Mouse (Mus musculus) T-helper 1 cell (primary cell): ENCODE results near the gene Iqcj.

Experiments used
- in situ Hi-C: fragments of 300-600 bp; cut with MboI, MseI; formaldehyde crosslinking; loops from one replicate; pipeline ENCODE4 v1.15.1; 2025; ENCODE audit warnings: high pct_unique_total_duplicates

Gene Iqcj

GRCm38 (mm10) chr3:67954459-67955065 lies 62.5 kb downstream of the Iqcj start:
- in situ Hi-C loops: no loop called here

GRCm38 (mm10) chr3:67959672-67960071 lies 67.7 kb downstream of the Iqcj start:
- in situ Hi-C loops: no loop called here

- in situ Hi-C loops: no loop called here
Measured at GRCm38 (mm10) chr3:67960133-67960532, 68.1 kb downstream of the Iqcj start.

- in situ Hi-C loops: no loop called here
Measured at GRCm38 (mm10) chr3:67960727-67961126, 68.7 kb downstream of the Iqcj start.

- in situ Hi-C loops: no loop called here
Measured at GRCm38 (mm10) chr3:67961934-67962639, 70.1 kb downstream of the Iqcj start.

GRCm38 (mm10) chr3:67974340-67974998 lies 82.4 kb downstream of the Iqcj start:
- in situ Hi-C loops: no loop called here

- in situ Hi-C loops: no loop called here
Measured at GRCm38 (mm10) chr3:67980006-67980405, 88.0 kb downstream of the Iqcj start.

- in situ Hi-C loops: no loop called here
Measured at GRCm38 (mm10) chr3:67983329-67983728, 91.3 kb downstream of the Iqcj start.

GRCm38 (mm10) chr3:68002415-68002814 lies 110.4 kb downstream of the Iqcj start:
- in situ Hi-C loops: no loop called here

GRCm38 (mm10) chr3:68012342-68012741 lies 120.3 kb downstream of the Iqcj start:
- in situ Hi-C loops: no loop called here

GRCm38 (mm10) chr3:68015786-68016185 lies 123.8 kb downstream of the Iqcj start:
- in situ Hi-C loops: no loop called here

GRCm38 (mm10) chr3:68019401-68019800 lies 127.4 kb downstream of the Iqcj start:
- in situ Hi-C loops: no loop called here

- in situ Hi-C loops: no loop called here
Measured at GRCm38 (mm10) chr3:68036097-68036496, 144.1 kb downstream of the Iqcj start.

GRCm38 (mm10) chr3:68042951-68043350 lies 150.9 kb downstream of the Iqcj start:
- in situ Hi-C loops: loop anchor here (10.0 kb wide), 1 partner anchor 538 kb away; no protein-coding TSS in a partner anchor

GRCm38 (mm10) chr3:68045475-68046416 lies 153.7 kb downstream of the Iqcj start:
- in situ Hi-C loops: loop anchor here (10.0 kb wide), 1 partner anchor 541 kb away; no protein-coding TSS in a partner anchor

GRCm38 (mm10) chr3:68053538-68053937 lies 161.5 kb downstream of the Iqcj start:
- in situ Hi-C loops: loop anchor here (5.0 kb wide), 1 partner anchor 394 kb away; no protein-coding TSS in a partner anchor

GRCm38 (mm10) chr3:68055071-68055470 lies 163.1 kb downstream of the Iqcj start:
- in situ Hi-C loops: loop anchor here (5.0 kb wide), 1 partner anchor 487 kb away; no protein-coding TSS in a partner anchor

GRCm38 (mm10) chr3:68056373-68057275 lies 164.6 kb downstream of the Iqcj start:
- in situ Hi-C loops: loop anchor here (5.0 kb wide), 1 partner anchor 486 kb away; no protein-coding TSS in a partner anchor

- in situ Hi-C loops: loop anchor here (5.0 kb wide), 1 partner anchor 483 kb away; no protein-coding TSS in a partner anchor
Measured at GRCm38 (mm10) chr3:68059162-68059800, 167.3 kb downstream of the Iqcj start.

GRCm38 (mm10) chr3:68064731-68065130 lies 172.7 kb downstream of the Iqcj start, which contains the start of gene Schip1:
Gene Schip1 (plus strand): TSS chr3:68064802.
- in situ Hi-C loops: no loop called here
